Mouse (Mus musculus) mesoderm, embryonic 11.5 days (tissue): ENCODE data around the gene Hmox2.
"Not testable (repeated sequence)": the region's sequence is repeated elsewhere in the genome, so short reads cannot be mapped to it uniquely, and the experiment has no call there.

Experiments used
- DNase-seq: peaks from one replicate; pipeline ENCODE4 v3.0.0-alpha.2; 2012; ENCODE audit warnings: low read depth, low spot score

The Hmox2 gene

DNA sequence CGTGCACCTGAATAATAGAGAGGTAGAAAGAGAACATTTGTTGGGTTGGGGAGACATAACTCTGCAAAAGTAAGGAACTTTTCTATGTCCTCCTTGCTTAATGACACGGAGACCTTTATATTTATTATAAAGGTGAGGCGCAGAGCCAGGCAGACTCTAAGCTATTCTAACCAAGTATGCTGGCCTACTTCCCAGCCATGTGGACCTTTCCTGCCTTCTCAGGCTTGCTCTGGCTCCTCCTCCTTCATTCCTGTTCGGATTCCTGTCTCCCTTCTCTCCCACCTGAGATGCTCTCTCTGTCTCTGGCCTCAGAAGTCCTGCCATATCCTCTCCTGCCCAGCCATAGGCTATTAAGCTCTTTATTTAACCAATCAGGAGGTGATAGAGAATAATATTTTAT is 895 bp upstream of the Hmox2 start:
- DNase-seq, result no peak

DNA sequence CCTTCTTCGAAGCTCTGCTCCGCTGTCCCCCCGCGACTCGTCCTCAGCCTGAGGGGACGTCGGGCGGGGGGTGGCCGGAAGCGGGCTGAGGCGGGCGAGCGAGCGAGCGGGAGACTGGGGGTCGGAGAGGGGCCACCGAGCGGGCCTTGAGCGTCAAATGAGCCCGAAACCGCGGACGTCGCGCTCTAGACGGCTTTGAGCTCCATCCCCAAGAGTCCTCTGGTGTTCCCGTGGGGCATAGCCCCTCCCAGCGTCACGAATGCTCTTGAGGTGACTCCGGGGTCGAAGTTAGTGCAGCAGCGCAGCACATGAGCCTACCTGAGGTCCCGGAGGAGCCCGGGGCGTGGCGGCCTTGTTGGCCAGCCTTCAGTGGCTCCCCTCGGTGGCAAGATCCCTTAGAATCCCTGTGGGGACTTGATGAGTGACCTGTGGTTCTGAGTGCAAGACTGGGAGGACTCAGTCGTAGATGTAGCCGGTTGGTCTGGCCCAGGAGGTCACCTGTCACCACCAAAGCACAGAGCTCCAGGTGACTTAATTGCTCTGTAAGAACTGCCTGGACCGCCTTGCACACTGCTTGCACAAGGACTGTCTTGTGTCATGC is 467 bp downstream of the Hmox2 start:
- no peak for DNase-seq

DNA sequence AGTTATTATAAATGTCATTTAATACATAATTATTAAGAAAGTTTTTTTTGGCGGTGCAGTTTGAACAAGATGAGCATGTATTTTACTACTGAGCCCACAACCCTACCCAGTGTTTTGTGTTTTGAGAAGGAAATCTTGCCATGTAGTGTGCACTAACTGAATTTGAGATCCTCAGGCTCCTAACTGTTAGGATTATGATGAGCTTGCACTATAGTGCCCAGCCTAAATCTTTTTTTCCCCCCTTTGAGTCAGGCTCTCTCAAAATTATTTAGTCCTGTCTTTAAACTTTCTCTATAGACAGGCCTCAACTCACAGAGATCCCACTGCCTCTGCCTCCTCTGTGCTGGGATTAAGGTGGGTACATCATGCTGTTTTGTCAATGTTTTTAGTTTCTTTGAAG is 1.4 kb downstream of the Hmox2 start:
- DNase-seq, result no peak

DNA sequence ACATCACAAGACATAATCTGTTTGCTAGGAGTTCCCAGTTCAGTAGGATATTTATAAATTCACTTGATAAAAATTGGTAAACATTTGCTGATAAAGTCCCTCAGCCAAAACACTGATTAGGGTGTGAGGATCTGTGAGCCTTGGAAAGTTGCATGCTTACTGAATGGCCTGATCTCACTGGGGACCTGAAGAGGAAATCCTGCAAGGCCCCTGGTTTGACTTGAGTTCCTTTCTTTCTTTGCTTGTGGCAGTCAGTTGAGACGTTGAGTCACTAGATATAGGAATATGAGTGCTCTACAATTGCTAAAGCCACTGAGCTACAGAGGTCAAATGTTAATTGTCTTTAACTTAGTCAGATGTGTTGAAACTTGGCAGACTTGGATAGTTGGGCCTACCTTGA is 1.8 kb downstream of the Hmox2 start:
- no peak for DNase-seq

DNA sequence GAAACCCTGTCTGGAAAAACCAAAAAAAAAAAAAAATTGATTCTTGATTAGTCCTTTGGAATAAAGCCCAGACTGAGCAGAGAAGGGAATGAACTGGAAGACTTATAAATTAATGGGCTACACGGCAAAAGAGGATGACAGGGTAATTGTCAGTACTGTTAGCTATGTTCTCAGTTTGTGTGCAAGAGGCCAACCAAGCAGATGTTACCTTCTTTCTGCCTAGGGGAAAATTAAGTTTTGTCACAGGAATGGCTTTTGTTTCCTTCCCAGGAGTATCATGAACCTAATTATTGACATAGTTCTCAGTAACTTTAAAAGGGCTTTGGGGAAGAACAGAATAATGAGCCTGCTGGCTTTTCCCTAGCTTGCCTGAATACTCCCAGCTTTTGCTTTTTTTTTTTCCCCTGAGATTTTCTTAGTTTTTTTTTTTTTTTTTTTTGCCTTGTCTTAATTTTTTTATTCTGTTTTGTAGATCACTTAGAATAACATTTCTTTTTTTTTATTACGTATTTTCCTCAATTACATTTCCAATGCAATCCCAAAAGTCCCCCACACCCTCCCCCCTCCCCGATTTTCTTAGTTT is 4.7 kb downstream of the Hmox2 start:
- DNase-seq, result no peak

DNA sequence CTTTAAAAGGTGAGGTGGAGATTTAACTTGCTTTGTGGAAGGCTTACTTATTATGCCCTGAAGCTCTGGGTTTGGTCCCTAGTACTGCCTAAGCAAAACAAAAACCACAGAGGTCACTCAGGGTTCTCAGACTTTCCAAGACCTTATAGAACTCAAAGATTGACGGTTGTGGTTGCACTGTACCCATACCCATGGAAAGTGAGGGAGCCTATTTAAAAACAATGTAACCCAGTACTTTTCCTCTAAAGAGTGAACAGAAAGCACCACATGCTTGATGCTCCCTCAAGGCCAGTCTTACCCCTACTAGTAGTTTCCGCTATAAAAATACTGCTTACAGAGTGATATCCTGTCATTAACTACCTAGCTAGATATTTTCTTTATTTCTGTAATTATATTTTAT is 10.1 kb downstream of the Hmox2 start:
- no peak for DNase-seq

DNA sequence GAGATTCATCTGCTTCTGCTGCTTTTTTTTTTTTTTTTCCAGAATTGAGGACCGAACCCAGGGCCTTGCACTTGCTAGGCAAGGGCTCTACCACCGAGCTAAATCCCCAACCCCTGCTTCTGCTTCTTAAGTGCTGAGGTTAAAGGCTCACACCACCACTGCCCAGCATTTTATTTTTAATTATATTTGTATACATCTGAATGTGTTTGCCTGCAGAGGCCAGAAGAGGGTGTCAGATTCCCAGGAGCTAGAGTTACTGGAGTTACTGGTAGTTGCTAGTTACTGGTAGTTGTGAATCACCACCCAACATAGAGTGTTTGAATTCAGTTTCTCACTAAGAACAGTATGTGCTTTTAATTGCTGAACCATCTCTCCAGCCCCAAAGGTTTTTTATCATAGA is 13.8 kb downstream of the Hmox2 start:
- no peak for DNase-seq

DNA sequence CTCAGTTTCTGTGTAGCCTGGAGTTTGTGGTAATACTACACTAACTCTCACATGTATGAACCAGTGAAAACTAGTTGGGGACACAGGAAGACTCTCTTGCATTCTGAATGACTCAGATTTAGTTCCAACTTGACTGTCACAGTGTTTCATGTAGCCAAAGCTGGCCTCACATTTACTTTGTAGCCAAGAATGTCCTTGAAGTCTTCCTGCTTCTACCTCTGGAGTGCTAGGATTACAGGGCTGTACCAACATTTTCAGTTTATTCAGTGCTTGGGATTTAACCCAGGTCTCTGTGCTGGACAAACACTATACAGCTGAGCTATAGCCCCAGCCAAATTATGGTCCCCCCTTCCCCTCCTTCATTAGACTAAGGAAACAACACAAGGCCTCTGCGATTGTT is 16.0 kb downstream of the Hmox2 start:
- no peak for DNase-seq

DNA sequence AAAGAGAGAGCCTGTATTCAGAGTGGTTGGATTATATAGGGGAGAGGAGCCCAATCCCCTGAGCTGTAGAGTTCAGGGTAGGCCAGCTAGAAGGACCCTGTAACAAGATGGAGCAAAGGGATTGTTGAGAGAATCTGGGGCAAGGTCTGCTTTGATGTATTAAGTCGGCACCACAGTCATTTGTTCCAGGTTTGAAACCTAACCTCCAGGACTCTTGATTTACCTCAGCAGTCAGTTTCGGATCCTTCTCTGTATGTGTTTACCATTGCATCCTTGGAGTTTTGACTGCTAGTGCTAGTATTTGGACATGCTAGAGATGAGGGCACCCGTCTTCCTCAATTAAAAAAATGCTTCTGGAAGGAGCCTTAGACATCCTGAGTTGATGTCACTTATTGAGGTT is 26.0 kb downstream of the Hmox2 start:
- DNase-seq, result no peak

DNA sequence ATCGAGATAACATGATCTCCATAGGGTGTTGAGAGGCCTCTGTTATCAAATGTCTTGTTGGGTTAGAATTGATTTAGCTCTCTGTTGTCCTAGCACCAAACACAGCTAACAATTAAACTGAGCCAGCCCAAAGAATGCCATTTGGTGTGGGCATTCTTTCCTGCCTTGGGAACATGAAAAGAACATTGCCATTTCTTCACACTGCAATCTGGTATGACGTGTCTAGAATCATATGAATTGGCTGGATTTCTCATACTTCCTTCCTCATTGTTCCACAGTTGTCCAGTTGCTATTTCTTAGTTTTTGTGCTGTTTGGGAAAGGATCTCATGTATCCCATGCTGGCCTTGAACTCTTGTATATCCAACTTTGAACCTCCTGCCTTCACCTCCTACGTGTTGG is 27.9 kb downstream of the Hmox2 start:
- no peak for DNase-seq

DNA sequence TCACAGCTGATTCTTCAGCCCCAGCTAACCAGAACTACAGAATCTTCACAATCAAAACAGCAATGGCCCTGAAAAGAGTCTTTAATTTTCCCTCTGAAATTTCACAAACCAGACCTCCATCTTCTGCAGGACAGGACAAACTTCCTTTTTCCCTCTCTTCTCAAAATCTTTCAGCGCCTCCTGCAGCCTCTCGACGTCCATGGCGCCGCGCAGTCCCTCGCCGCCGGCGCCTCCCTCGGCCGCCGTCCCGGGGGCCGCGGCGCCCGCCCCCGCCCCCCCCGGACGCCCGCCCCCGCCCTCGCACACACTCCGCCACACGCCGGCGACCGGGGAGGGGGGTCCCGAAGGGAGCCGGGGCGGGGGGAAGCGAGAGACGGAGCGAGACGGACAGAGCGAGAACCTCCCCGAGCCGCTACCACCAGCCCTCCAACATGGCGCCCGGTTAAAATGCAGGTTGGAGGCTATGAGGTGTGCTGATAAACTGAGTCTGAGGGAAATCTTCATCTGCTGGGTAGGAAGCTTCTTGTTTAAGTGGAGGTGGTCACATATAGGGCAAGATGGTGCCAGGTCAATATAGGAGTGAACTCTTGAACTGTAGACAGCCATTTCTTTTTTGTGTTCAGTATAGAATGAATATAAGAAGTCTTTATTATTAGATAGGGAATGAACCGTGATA is 30.6 kb downstream of the Hmox2 start:
- not testable (repeated sequence) for DNase-seq

DNA sequence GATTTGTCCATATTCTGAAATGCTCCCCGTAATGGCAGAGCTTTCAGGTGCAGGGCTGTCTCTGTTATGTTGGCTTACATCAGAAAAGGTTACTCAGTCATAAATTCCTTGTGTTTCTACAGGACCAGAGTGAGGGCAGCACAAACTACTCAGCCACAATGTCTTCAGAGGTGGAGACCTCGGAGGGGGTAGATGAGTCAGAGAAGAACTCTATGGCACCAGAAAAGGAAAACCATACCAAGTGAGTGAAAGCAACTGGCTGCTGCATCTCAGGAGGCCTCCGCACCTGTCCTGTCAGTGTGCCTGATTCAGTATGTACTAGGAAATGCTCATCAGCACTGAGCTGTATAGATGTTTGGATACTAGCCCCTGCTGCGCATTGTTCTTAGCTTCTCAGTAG is 36.3 kb downstream of the Hmox2 start:
- no peak for DNase-seq

DNA sequence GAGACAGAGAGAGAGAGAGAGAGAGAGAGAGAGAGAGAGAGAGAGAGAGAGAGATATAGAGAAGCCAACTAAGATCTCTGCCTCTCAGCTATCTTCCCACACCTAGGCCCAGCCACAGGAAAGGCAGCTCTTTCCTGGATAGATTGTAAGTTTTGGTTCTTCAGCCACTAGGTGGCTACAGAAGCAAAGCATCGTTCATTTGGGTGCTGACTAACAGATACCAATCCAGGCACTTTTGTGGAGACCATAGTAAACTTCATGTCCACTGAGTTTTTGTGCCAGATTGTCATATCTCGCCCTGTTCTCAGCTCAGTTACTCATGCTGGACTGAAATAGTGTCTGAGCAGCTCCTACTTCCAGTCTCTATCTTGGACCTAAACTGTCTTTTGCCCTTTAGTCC is 37.1 kb downstream of the Hmox2 start:
- DNase-seq, result peak; percentile 41

DNA sequence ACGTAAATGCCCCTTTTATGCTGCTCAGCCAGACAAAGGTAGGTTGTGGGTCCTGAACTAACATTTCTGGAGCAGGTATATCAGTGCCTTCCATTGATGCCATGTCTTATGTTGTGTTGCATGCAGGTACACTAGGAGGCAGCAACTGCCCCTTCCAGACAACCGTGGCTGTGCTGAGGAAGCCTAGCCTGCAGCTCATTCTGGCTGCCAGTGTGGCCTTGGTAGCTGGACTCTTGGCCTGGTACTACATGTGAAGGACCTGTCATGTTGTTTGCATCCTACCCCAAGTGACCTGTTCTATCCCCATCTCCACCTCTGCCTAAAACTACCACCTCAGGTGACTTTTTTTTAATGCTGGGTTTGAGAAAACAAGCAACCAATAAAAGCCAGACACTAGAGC is 39.7 kb downstream of the Hmox2 start:
- no peak for DNase-seq

DNA sequence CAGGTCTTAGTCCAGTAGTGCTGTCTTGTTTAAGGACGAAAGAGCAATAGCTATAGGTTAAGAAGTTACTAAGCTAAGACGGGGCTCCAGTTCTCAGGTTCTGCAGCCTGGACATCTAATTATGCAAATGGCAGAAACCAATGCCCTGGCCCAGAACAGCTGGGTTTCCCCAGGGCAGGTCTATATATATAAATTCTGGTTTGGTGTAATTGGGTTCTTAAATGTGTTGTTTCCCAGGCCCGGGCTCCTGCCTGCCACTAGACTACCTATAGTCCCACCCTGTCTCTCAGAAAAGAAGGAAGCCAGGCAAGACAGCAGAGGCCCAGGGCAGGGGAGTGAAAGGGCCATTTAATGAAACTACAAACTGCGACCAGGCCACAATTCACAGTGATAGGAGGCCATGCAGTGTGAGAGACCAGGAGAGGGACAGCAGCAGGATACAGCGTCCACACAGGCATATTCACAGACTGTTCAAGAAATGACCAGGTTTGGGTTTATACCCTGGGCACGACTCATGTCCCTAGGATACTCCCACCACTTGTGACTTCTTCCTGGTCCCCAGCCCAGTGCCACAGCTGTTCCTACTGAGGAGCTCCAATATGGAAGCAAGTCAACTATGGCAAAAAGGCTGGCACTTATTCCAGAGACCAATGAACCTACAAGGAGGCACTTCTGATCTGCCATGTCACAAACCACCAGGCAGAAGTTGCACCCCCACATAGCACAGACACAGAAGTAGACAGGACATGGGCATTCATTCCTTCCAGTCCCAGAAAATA is 41.0 kb downstream of the Hmox2 start:
- DNase-seq, result no peak

DNA sequence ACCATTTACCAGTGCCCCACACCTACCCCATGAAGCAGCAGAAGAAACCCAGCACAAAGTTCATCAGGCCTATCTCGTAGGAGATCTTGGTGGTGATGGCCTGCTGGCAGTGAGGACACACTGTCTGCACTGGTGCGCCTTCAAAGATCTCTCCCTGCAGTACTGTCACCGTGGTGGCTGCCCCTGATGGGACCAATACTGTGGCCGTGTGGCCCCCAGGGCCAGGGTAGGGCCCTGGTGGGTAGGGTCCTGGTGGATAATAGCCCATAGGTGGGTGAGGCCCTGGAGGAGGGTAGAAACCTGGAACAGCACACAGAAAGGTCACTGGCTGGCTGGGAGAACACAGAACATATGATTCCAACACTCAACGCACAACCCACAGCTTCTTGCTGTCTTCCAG is 42.6 kb downstream of the Hmox2 start:
- DNase-seq, result no peak

DNA sequence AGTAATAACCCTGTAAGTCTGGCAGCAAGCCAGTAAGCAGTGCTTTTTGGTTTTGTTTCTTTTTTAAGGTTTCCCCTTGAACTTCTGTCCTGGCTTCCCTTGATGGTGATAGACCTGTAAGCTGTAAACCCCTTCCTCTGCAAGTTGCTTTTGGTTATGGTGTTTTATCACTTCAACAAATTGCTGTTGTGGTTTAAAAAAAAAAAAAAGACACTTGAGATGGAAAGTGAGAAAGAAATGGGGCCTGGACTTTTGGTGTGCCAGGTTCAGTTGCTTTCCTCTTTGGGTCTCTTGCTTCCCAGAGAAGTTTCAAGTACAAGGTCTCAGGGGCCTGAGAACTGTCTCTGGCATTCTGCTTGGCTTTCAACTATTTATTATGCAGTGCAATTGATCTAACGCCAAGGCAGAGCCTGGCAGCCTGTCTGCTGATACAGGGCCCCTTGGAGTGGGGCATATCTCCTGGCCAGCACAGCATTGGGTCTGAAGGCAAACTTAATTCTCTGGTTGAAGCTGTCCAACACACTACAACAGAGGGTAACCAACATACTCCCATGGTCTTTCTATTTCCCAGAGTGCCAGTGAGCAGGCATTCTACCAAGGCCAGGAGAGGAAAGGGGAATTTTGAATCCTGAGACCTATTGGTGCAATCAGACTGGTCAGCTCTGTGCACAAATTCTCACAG is 47.3 kb downstream of the Hmox2 start:
- no peak for DNase-seq

DNA sequence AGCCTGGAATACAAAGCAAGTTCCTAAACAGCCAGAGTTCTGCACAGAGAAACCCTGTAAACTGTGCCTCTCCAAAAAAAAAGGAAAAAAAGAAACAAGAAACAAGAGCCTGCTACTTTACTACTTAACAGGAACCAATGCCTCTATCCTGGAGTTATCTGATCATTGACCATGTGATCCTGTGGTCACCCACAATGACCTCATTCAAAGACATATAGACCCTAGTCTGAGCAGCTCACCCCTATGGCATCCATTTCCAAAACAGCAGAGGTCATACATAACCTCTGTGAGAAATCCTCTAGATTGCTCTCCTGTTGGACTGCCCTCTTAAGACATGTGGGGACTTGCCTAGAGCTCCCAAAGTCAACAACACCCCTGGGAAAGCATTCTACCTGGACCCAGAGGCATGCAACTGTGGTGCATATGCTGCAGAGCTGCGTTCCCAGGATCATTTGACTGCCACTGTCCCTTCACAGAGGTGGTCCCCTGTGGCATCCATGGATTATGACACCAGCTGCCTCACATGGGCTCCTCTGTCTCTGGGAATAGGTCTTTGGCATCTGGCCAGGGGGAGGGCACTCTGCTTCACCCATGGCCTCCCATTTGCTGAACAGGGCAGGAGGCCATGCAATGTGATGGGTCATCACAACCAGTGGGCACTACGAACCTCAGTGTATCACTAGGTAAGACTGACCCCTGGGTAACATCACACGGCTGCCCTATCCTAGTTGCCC is 51.2 kb downstream of the Hmox2 start:
- DNase-seq, result no peak

DNA sequence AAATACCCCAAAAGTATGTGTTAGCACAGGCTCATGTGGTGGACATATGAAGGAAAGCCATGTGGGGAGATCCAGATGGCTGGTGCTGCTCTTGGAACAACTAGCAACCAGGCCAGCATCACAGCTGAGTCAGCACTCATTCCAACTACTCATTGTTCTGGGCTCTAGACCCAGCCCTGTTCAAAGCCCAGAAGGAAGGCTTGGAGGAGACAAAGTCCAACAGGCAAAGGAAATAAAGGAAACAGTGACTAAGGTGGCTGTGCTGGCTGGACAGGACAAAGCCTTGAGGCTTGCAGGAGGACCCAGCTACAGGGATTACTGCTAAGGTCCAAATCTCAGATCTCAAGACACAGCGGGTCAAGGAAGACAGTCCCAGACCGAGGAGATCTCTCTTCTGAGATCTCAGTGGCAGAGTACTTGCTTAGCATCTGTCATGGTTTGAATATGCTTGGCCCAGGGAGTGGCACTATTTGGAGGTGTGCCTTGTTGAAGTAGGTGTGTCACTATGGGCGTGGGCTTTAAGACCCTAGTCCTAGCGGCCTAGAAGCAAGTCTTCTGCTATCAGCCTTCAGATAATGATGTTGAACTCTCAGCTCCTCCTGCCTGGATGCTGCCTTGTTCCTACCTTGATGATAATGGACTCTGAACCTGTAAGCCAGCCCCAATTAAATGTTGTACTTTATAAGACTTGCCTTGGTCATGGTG is 51.9 kb downstream of the Hmox2 start:
- no peak for DNase-seq

DNA sequence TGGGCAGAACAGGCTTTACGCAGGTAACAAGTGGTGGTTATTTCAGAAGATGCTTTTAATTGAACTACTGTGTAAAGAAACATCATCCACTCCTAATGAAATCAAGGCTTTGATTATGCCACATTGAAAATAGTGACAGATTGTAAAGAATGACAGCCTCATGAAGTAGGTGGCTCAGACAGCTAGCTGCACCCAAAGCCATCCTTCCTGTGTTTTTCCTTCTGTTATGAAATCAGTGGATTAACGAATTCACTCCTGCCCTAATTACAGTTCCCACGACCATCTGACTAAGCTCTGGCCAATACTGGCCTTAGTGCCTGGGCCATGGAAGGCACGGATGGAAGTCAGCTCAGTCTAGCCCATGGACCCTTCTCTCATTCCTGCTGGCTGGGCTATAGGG is 52.8 kb downstream of the Hmox2 start:
- DNase-seq, result no peak
